Mouse (Mus musculus): ENCODE data around the gene Wrap53. TPM values are rescaled to one million over a fixed set of nuclear protein-coding genes. Genes with fewer than 3 reads are reported as not detected.

The Wrap53 gene
- polyA plus RNA-seq, 1 experiment from 2014 or later = 19.7 TPM

GRCm38 (mm10) chr11:69558756-69559155 is 21.3 kb downstream of the Wrap53 start:
- 0 out of 2 replicates have a peak overlapping the region, but pooled peaks have one; percentile 39 for H3K27ac ChIP-seq (replicated peaks)

GRCm38 (mm10) chr11:69557381-69557958 is 22.6 kb downstream of the Wrap53 start:
- WGBS = 15% methylated on average over 14 of the region's 14 CpGs
- H3K9ac ChIP-seq = peak overlapping the region; percentile 99
- peak overlapping the region; percentile 39 for H3K27ac ChIP-seq (replicated peaks)
- H3K4me3 ChIP-seq = peak overlapping the region; percentile 87
- H3K4me1 ChIP-seq (replicated peaks) = peaks cover 86% of the 10 kb centered on the region
- no peaks in the 10 kb centered on the region for H3K9me3 ChIP-seq
- peak overlapping the region; percentile 97 for H3K4me2 ChIP-seq
- ATAC-seq (ENCODE audit: low read depth) = 0 out of 2 replicates have a peak, but pooled peaks have one; percentile 7
- H3K36me3 ChIP-seq = peaks cover 34% of the 10 kb centered on the region
- H3K27me3 ChIP-seq = no peaks in the 10 kb centered on the region

More at GRCm38 (mm10) chr11:69558756-69559155, 21.3 kb downstream of the Wrap53 start:
- H3K9ac ChIP-seq = peak overlapping the region; percentile 99
- H3K9me3 ChIP-seq = no peaks in the 10 kb centered on the region
- H3K4me2 ChIP-seq = peak overlapping the region; percentile 97
- H3K27me3 ChIP-seq = no peaks in the 10 kb centered on the region
- peak overlapping the region; percentile 87 for H3K4me3 ChIP-seq
- ATAC-seq (ENCODE audit: low read depth) = no peak
- peaks cover 73% of the 10 kb centered on the region for H3K4me1 ChIP-seq (replicated peaks)
- WGBS = 24% methylated on average over 6 of the region's 6 CpGs
- peaks cover 43% of the 10 kb centered on the region for H3K36me3 ChIP-seq

DNA sequence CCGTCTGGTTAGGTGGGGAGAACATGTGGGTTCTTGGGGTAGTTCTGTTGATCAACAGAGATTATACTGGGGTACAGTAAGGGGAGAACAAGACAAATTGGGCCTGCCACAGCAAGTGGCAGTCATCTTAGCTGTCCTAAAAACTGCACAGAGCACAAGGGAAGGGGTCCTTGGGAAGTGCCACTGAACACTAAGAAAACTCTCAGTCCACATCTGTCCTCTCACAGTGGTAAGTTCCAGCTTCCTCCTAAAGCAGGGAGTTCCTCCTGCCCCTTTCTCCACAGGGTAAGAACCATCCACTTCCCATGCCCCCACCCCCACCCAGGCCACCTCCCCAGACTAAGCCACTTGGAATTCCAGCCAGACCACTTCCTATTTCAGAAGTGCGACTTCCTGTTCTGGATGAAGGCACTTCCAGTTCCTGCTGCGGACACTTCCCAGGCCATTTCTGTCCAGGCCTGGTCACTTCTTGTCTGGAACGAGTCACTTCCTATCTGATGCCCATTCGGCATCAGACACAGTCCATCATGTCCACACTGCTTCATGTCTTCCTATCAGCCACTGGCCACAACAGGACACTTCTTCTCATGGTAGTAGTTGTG is 25.4 kb downstream of the Wrap53 start:
- Histone ChIP-seq H3K4me1 (replicated peaks) (peaks cover 79% of the 10 kb centered on the region), H3K4me3 (no peak overlapping the region), H3K9me3 (no peaks in the 10 kb centered on the region), H3K36me3 (peaks cover 23% of the 10 kb centered on the region; the same call in 1 of the 2 replicates), H3K9ac (no peak overlapping the region), H3K4me2 (no peak overlapping the region), H3K27ac (replicated peaks) (peak overlapping the region; percentile 6; the same call in 1 of the 2 replicates), H3K27me3 (no peaks in the 10 kb centered on the region)
- 89% methylated on average over 5 of the region's 5 CpGs for WGBS
- no peak for ATAC-seq (ENCODE audit: low read depth)

DNA sequence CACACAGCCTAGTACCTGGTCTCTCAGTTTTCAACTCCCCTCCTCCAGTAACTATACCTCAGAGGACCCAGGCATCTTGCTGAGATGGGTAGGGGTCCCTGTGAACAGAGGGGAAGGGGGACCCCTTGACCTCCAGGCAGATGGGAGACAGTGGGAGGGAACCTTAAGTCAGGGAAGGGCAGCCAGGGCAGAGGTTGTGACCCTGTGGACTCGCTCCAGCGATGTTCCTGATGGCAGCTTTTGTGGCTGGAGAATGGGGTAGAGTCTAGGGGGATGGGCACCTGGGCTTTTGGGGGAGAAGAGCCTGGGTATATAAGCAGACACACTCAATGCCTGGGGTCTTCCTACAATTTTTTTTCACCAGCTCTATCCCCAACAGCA is 26.7 kb downstream of the Wrap53 start:
- H3K9me3 ChIP-seq = no peaks in the 10 kb centered on the region
- 14% methylated on average over 2 of the region's 2 CpGs for WGBS
- peak overlapping the region; percentile 48 for H3K4me2 ChIP-seq
- peak overlapping the region; percentile 1; the same call in 1 of the 2 replicates for H3K4me3 ChIP-seq
- peak overlapping the region; percentile 91 for H3K27ac ChIP-seq (replicated peaks)
- ATAC-seq (ENCODE audit: low read depth) = no peak
- no peaks in the 10 kb centered on the region for H3K27me3 ChIP-seq
- peaks cover 23% of the 10 kb centered on the region; the same call in 1 of the 2 replicates for H3K36me3 ChIP-seq
- peak overlapping the region; percentile 54 for H3K9ac ChIP-seq
- H3K4me1 ChIP-seq (replicated peaks) = peaks cover 79% of the 10 kb centered on the region

- Histone ChIP-seq H3K27ac (replicated peaks) (peak overlapping the region; percentile 91), H3K9me3 (no peaks in the 10 kb centered on the region), H3K4me3 (peak overlapping the region; percentile 1), H3K9ac (peak overlapping the region; percentile 54), H3K36me3 (peaks cover 23% of the 10 kb centered on the region; the same call in 1 of the 2 replicates), H3K4me1 (replicated peaks) (peaks cover 79% of the 10 kb centered on the region), H3K4me2 (peak overlapping the region; percentile 48), H3K27me3 (no peaks in the 10 kb centered on the region)
- peak; percentile 80 for ATAC-seq (ENCODE audit: low read depth)
- 15% methylated on average over 14 of the region's 14 CpGs for WGBS
Observed at GRCm38 (mm10) chr11:69552622-69553340, 27.3 kb downstream of the Wrap53 start.

GRCm38 (mm10) chr11:69551310-69551709 is 28.7 kb downstream of the Wrap53 start:
- no peaks in the 10 kb centered on the region for H3K27me3 ChIP-seq
- no peak overlapping the region for H3K4me2 ChIP-seq
- WGBS = 61% methylated on average over 4 of the region's 4 CpGs
- peaks cover 19% of the 10 kb centered on the region; the same call in 1 of the 2 replicates for H3K36me3 ChIP-seq
- peaks cover 78% of the 10 kb centered on the region for H3K4me1 ChIP-seq (replicated peaks)
- H3K9me3 ChIP-seq = no peaks in the 10 kb centered on the region
- no peak overlapping the region for H3K4me3 ChIP-seq
- ATAC-seq (ENCODE audit: low read depth) = no peak
- no peak overlapping the region for H3K27ac ChIP-seq (replicated peaks)
- H3K9ac ChIP-seq = no peak overlapping the region

DNA sequence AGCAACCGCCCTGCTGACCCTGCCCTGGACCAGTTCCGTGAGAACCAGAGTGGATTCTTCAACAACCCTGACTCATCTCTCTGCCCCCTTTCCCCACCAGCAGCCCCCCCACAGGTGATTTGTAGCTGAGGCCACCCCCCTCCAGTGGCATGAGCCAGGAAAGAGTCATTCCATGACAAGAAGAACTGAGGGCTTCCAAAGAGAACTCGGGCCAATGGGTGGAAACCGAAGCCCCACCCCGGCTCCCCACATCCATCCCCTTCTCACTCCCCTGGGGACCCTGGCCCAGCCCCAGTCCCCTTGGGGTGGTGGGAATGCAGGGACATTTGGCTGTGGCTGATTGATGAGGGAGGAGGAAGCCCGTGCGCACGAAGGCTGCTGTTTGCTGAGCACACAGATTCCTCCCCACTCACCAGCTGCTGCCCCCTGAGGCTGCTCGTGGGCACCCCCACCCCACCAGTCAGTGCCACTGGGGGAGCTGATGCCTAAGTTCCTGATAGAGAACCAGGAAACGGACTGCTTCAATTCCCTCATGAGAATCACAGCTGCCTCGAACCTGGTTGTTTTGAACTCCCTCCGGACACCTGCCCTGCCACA is 30.9 kb downstream of the Wrap53 start, which contains the start of gene Dnah2:
Gene Dnah2 (minus strand): TSS at position 51 of the 597 bp plus-strand sequence.
- no peaks in the 10 kb centered on the region for H3K9me3 ChIP-seq

GRCm38 (mm10) chr11:69547071-69547470 is 33.0 kb downstream of the Wrap53 start:
- Histone ChIP-seq H3K9ac (peak overlapping the region; percentile 78), H3K36me3 (no peaks in the 10 kb centered on the region), H3K27ac (replicated peaks) (peak overlapping the region; percentile 91), H3K27me3 (no peaks in the 10 kb centered on the region), H3K4me2 (peak overlapping the region; percentile 77), H3K4me3 (peak overlapping the region; percentile 48), H3K4me1 (replicated peaks) (peaks cover 63% of the 10 kb centered on the region), H3K9me3 (no peaks in the 10 kb centered on the region)
- ATAC-seq (ENCODE audit: low read depth) = peak; percentile 17; the same call in 1 of the 2 replicates
- WGBS = 5% methylated on average over 15 of the region's 15 CpGs

More for the DNA sequence above, 30.9 kb downstream of the Wrap53 start, which contains the start of gene Dnah2:
- Histone ChIP-seq H3K27ac (replicated peaks) (peak within 1 kb of the TSS; percentile 91), H3K4me2 (peak within 1 kb of the TSS; percentile 77), H3K4me3 (no peak within 1 kb of the TSS), H3K36me3 (no peaks in the 10 kb centered on the region), H3K4me1 (replicated peaks) (peaks cover 73% of the 10 kb centered on the region), H3K9ac (0 out of 2 replicates have a peak within 1 kb of the TSS, but pooled peaks have one; percentile 26), H3K27me3 (no peaks in the 10 kb centered on the region)
- 38% methylated on average over 12 of the region's 12 CpGs for WGBS
- ATAC-seq (ENCODE audit: low read depth) = no peak

- peaks cover 60% of the 10 kb centered on the region for H3K4me1 ChIP-seq (replicated peaks)
- H3K4me2 ChIP-seq = peak overlapping the region; percentile 77
- under 1% methylated on average over 44 of the region's 44 CpGs for WGBS
Observed at GRCm38 (mm10) chr11:69546423-69547053, 33.5 kb downstream of the Wrap53 start.

DNA sequence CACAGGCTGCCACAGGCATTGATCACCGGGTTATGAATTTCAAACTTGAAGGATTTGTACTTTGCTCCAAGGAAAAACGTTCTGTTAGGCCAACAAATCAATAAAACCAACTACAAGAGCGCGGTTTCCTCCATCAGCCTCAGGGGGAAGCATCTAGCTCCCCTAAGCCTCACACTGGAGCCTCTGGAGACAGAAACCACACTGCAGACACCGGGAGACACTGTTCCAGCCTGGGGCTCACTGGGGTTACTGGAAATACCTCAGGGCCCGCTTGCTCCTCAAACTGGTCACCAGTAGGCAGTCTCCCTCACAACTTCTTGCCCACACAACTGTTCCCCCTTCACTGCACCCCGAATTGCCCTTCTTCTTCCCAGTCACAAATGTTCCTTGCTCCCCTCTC is 34.1 kb downstream of the Wrap53 start:
- H3K9me3 ChIP-seq = no peaks in the 10 kb centered on the region
- H3K36me3 ChIP-seq = no peaks in the 10 kb centered on the region
- peaks cover 60% of the 10 kb centered on the region for H3K4me1 ChIP-seq (replicated peaks)
- H3K9ac ChIP-seq = peak overlapping the region; percentile 78
- H3K27ac ChIP-seq (replicated peaks) = peak overlapping the region; percentile 91
- WGBS = 8% methylated on average over 7 of the region's 7 CpGs
- no peaks in the 10 kb centered on the region for H3K27me3 ChIP-seq
- peak overlapping the region; percentile 48 for H3K4me3 ChIP-seq
- ATAC-seq (ENCODE audit: low read depth) = no peak
- peak overlapping the region; percentile 77 for H3K4me2 ChIP-seq

More at GRCm38 (mm10) chr11:69546423-69547053, 33.5 kb downstream of the Wrap53 start:
- H3K36me3 ChIP-seq = no peaks in the 10 kb centered on the region
- peak; percentile 69 for ATAC-seq (ENCODE audit: low read depth)
- H3K27me3 ChIP-seq = no peaks in the 10 kb centered on the region
- H3K27ac ChIP-seq (replicated peaks) = peak overlapping the region; percentile 91
- H3K9ac ChIP-seq = peak overlapping the region; percentile 78
- H3K4me3 ChIP-seq = peak overlapping the region; percentile 48
- H3K9me3 ChIP-seq = no peaks in the 10 kb centered on the region

GRCm38 (mm10) chr11:69543598-69543997 is 36.5 kb downstream of the Wrap53 start:
- Histone ChIP-seq H3K27ac (replicated peaks) (0 out of 2 replicates have a peak overlapping the region, but pooled peaks have one; percentile 23), H3K4me3 (no peak overlapping the region), H3K4me2 (no peak overlapping the region), H3K4me1 (replicated peaks) (peaks cover 44% of the 10 kb centered on the region), H3K36me3 (no peaks in the 10 kb centered on the region), H3K9me3 (no peaks in the 10 kb centered on the region), H3K27me3 (no peaks in the 10 kb centered on the region), H3K9ac (no peak overlapping the region)
- 10% methylated on average over 3 of the region's 3 CpGs for WGBS
- ATAC-seq (ENCODE audit: low read depth) = no peak

Measured in neural tube, embryonic 13.5 days (tissue).